Mouse (Mus musculus) inflammation-experienced regulatory T-cells, adult 6 months (primary cell): ENCODE data around the gene Lce3b. TPM values are rescaled to one million over a fixed set of nuclear protein-coding genes. Genes with fewer than 3 reads are reported as not detected.

Experiments
- ATAC-seq: one replicate; pipeline ENCODE4 v1.8.0; 2017
- polyA plus RNA-seq, 3 experiments: library from polyadenylated mRNA; unstranded; fragments of 100-300 nt; shearing (Covaris generic); gene quantifications; one replicate each; pipeline ENCODE4 v1.2.1; 2017

Lce3b gene
- polyA plus RNA-seq = not detected

DNA sequence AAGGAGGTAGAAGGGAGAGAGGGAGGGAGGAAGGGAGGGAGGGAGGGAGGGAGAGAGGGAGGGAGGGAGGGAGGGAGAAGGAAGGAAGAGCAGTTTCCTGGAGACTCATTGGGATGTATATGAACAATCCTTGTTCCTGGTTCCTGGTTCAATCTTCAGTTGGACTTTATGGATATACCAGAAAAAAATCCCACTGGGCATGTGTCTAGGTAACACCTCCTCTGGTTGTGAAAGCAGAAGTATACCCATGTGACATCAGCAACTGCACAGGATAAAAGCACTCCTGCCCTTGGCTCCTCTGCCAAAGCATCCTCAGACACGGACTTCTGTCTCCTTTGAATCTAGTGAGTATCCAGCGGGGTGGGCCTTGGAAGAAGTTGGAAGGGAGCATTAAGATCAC lies at the start of gene Lce3b:
Lce3b (plus strand) TSS at position 301 of the 400 bp plus-strand sequence.
- no peak for ATAC-seq

DNA sequence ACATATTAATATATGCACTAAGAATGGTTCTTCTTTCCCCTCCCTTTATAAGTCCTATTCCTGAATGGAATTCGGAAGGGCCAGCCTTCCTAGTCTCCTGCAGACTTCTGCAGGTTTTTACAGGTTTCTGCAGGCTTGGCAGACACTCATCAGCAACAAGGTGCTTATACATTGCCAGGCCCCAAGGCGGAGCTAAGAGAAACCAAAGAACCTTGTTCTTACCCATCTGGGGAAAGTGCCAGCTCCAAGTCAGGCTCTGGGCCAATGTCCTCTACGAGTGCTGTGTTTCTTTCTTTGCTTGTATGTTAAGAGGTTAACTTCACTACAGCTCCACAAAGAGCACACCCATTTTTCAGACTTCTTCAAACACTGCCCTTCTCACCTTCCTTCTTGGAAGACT lies 38.7 kb upstream of the Lce3b start:
- ATAC-seq = no peak

DNA sequence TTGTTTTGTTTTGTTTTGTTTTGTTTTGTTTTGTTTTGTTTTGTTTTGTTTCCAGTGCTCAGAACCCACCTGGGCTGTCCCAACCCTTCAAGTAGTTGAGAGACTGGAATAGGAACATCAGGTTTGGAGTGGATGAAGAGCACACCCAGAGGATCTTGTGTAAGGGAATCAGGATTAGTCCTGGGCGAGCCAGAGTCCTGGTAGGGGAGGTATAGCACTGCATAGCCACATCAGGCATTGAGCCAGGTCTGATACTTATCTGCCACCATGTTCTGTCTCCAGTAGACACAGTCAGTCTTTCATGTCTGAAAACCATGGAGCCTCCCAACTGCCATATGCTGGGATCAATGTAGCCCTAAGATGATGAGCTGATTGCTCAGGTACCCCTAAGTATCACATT lies 38.3 kb upstream of the Lce3b start:
- no peak for ATAC-seq

DNA sequence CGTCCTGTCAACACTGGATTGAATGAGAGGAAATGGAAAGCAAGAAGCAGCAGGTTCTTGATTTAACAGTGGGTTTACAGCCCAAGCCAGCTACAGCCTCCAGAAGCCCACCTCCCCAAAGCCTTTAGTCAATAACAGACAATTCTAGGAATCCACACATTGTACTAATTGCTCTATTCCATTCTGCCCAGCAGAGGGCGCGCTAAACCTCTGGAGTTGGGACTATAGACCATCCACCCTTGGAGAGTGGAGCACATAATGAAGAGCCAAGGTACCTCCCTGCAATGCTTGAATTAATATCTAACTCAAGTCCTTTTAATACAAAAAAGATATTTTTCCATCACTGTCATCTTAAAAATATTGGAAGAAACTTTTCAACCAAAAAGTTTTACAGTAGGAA lies 29.8 kb upstream of the Lce3b start:
- no peak for ATAC-seq

DNA sequence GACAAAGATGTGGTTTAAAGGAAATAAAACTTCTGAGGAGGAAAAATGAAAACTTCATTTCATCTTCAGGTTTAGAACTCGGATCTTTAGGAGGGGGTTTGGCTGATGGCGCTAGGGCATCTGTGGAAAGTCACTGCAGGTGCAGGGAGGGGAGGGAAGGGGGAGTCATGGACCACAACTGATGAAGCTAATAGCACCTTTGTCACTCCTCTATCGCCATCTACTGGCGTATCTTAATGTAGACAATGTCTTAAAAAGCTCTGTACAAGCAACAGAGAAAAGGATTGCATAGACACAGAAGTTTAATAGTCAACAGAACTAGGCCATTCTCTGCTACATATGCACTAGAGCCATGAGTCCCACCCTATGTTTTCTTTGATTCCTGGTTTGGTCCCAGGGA lies 29.1 kb upstream of the Lce3b start:
- no peak for ATAC-seq

DNA sequence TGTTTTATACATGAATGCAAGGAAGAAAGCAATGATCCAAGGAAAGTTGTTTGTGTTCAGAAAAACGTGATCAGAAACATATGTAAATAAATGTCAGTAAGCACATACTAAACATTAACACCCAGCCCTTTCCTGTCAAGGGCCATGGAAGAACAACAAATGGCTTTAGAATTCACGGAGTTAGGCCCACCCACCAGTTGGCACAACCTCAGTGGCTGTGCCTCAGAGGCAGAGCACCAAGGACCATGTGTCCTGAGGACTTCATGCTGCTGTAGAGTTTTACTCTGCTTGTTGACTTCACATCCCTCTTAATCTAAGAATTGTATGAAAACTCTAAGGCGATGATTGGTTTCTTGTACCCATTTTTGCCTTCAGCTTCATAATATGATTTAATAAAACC lies 27.6 kb upstream of the Lce3b start:
- ATAC-seq = no peak

DNA sequence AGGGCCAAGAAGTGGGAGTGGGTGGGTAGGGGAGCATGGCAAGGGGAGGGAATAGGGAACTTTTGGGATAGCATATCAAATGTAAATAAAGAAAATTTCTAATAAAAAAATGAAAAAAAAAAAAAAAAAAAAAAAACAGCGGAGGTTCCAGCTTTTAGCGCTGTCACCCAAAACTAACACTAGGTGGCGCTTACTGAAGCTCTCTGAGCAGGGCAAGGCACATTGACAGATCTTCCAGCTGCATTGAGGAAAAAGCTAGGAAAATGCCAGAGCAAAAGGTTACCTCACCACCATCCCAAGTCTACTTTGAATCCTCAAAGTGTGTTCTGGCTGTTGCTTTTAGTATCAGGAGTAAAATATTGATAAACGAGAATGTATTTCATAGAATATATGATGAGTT lies 25.2 kb upstream of the Lce3b start:
- ATAC-seq = no peak

DNA sequence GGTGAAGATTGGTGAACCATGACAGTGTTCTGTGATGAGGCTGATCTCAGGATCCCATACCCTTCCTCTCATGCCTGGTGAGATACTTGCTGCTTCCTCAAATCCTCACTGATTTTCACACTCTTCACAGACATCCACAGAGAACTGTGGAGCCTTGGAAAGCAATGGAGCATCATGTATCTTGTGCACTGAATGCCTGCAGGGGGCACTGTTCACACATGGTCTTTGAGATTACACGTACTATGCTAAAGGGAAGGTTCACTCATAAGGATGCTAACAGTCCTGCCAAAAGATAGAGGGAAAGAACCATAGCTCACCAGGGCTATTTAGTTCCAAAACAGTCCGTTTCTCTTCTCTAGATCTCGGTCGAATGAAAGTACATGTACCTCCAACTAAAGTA lies 12.4 kb upstream of the Lce3b start:
- ATAC-seq = no peak

DNA sequence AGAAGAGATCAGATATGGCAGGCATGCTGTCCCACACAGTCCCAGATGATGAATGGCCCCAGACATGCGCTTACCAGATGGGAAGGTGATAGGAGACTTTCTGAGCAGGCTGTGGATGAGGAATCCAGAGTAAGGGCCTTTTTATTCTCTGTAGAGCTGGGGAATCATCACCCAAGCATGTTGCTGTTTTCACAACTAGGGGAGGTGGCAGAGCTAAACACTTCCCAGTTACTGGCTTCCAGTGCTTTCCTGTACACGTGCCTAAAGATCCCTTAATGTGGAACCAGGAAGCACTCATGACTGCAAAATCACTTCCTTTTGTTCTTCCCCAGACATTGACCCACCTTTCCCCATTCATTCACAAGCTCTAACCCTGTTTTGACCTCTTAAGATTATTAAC lies 6.6 kb upstream of the Lce3b start, which contains the start of gene Lce3a:
Lce3a (minus strand) TSS at position 101 of the 400 bp plus-strand sequence.
- ATAC-seq = no peak

DNA sequence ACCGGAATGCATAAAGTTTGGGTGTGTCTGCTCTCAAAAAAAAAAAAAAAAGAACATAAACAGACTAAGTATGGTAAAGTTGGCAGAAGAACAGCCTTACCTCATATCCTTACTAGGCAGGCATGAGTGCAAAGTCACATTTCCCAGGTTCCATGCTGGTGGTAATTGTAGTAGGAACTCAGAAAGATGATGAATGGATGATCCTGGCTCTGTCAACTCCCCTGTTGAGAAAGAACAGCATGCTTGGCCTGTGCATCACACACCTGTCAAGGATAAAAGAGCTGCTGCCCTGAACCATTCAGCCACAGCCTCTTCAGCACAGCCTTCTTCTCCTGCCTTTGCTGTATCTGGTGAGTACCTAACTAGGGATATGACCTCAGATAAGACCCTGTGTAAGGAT lies 11.4 kb downstream of the Lce3b start, which contains the start of gene Lce3c:
Lce3c (plus strand) TSS at position 301 of the 400 bp plus-strand sequence.
- no peak for ATAC-seq

DNA sequence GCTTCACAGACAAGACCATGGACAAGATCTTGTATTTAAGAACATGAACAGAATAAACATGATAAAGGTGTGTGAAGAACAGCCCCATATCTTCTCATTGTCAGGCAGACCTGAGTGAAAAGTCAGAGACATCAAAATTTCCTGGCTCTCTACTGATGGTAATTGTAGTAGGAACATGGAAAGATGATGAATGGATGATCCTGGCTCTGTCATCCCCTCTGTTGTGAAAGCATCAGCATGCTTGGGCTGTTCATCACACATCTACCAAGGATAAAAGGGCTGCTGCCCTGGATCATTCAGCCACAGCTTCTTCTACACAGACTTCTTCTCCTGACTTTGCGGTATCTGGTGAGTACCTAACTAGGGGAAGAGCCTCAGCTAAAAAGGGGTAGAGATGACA lies 24.3 kb downstream of the Lce3b start, which contains the start of gene Lce3d:
Lce3d (plus strand) TSS at position 301 of the 400 bp plus-strand sequence.
- ATAC-seq = no peak

DNA sequence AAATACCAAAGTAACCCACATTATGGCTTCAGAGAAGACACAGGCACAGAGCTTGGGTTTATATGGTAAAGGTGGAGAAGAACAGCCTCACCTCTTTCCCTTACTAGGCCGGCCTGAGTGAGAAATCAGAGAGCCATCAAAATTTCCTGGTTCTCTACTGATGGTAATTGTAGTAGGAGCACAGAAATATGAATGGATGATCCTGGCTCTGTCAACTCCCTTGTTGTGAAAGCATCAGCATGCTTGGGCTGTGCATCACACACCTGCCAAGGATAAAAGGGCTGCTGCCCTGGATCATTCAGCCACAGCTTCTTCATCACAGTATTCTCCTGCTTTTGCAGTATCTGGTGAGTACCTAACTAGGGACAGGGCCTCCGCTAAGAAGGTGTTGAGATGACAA lies 34.0 kb downstream of the Lce3b start, which contains the start of gene Lce3e:
Lce3e (plus strand) TSS at position 301 of the 400 bp plus-strand sequence.
- ATAC-seq = no peak

DNA sequence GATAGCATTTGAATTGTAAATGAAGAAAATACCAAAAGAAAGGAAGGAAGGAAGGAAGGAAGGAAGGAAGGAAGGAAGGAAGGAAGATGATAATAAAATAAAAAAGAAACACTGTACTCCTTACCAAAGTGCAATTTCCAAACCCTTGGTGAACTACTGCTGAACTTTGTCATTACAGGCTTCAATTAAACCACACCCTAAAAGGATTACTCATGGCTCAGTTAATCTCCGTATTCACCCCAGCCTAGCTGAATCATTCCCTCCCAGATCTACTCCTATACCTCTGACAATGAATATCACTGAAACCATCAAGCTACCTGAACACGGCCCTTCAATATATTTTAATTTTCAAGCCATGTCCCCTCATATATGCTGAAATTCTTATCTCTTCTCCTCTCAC lies 45.7 kb downstream of the Lce3b start:
- ATAC-seq = no peak

Other genes starting within 250 kb of the Lce3b start
- not detected for gene Lce1d, start 245.8 kb upstream of the Lce3b start, polyA plus RNA-seq
- gene Lce1e, start 223.9 kb upstream of the Lce3b start, polyA plus RNA-seq = not detected
- not detected for gene Lce1f, start 212.6 kb upstream of the Lce3b start, polyA plus RNA-seq
- not detected for gene Gm38119, start 193.9 kb upstream of the Lce3b start, polyA plus RNA-seq
- not detected for gene Lce1g, start 180.6 kb upstream of the Lce3b start, polyA plus RNA-seq
- not detected for gene Lce1h, start 167.9 kb upstream of the Lce3b start, polyA plus RNA-seq
- gene Lce1i, start 154.1 kb upstream of the Lce3b start, polyA plus RNA-seq = not detected
- gene Lce1j, start 142.5 kb upstream of the Lce3b start, polyA plus RNA-seq = not detected
- gene Lce1k, start 125.1 kb upstream of the Lce3b start, polyA plus RNA-seq = not detected
- not detected for gene Kprp, start 105.7 kb upstream of the Lce3b start, polyA plus RNA-seq
- not detected for gene Lce1l, start 81.7 kb upstream of the Lce3b start, polyA plus RNA-seq
- gene 2310050C09Rik, start 62.8 kb upstream of the Lce3b start, polyA plus RNA-seq = not detected
- not detected for gene Lce3a, start 6.7 kb upstream of the Lce3b start, polyA plus RNA-seq
- gene Lce3c, start 11.5 kb downstream of the Lce3b start, polyA plus RNA-seq = not detected
- not detected for gene Lce3d, start 24.4 kb downstream of the Lce3b start, polyA plus RNA-seq
- gene Lce3e, start 34.1 kb downstream of the Lce3b start, polyA plus RNA-seq = not detected
- gene Lce3f, start 59.2 kb downstream of the Lce3b start, polyA plus RNA-seq = not detected
- not detected for gene Crct1, start 82.7 kb downstream of the Lce3b start, polyA plus RNA-seq
- gene Lce1m, start 86.1 kb downstream of the Lce3b start, polyA plus RNA-seq = not detected
- not detected for gene Gm4858, start 135.8 kb downstream of the Lce3b start, polyA plus RNA-seq
- gene Crnn, start 211.8 kb downstream of the Lce3b start, polyA plus RNA-seq = not detected